Mouse (Mus musculus) brain, embryonic 14.5 days (tissue): ENCODE measurements around the gene Nod1.

Experiments
- CTCF ChIP-seq: fragments of 200-500 bp; IDR thresholded peaks from 2 replicates; pipeline ENCODE4 v1.5.1; 2012; ENCODE audit warnings: inconsistent platforms, mild to moderate bottlenecking, moderate library complexity, borderline replicate concordance; ENCODE audit not compliant: insufficient read depth, insufficient read length; ENCODE audit errors: extremely low read depth
- POLR2A ChIP-seq: fragments of 200-500 bp; IDR thresholded peaks from 2 replicates; pipeline ENCODE4 v1.6.1; 2012; ENCODE audit warnings: mild to moderate bottlenecking, inconsistent platforms, borderline replicate concordance; ENCODE audit not compliant: poor library complexity, insufficient read depth, insufficient read length, severe bottlenecking; ENCODE audit errors: extremely low read depth

DNA sequence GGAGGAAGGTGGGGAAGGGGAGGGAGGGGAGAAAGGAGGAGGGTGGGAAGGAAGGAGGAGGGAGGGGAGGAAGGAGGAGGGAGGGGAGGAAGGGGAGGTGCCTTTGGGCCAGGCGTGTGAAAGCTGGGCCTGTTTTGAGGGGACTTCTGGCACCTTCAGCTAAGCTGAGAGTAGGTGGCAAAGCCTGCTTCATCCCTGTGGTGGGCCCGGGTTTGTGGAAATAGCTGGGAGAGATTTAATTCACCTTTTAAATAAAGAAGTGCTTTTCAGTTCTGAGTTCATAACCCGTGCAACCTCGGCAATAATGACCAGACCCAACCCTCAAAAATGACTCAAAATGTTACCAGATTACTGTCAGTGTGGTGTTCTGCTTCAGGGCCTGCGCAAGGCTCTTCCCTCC, 39.2 kb downstream of the Nod1 start:
- TF ChIP-seq CTCF (no peak), POLR2A (no peak)
